Mouse (Mus musculus) MEL (cell line): Measurements from ENCODE around the gene Slc12a8. TPM values are rescaled to one million over a fixed set of nuclear protein-coding genes. Genes with fewer than 3 reads are reported as not detected.

Source experiments
- DNase-seq: peaks from one replicate; pipeline ENCODE4 v3.0.0; 2011; ENCODE audit warnings: low read depth, low spot score
- H3K27ac ChIP-seq: 2 replicates; pipeline ENCODE4 v1.5.1; 2012; ENCODE audit warnings: low read depth, mild to moderate bottlenecking, control low read depth, low read length, moderate library complexity; ENCODE audit not compliant: control insufficient read depth
- H3K27me3 ChIP-seq, 2 experiments: fragments of 150-350 bp in 1 of 2; sonication (generic) in 1 of 2; 2 replicates each; pipeline ENCODE4 v1.6.1; 2012; ENCODE audit warnings: low read length in 2 of 2, mild to moderate bottlenecking in 2 of 2, improper control_type of control experiment in 1 of 2, moderate library complexity in 1 of 2; ENCODE audit not compliant: insufficient read depth in 2 of 2, control insufficient read depth in 1 of 2
- H3K36me3 ChIP-seq, 2 experiments: 2 replicates each; pipeline ENCODE4 v1.6.1; 2012 to 2014; ENCODE audit warnings: low read length in 2 of 2, improper control_type of control experiment in 1 of 2, inconsistent platforms in 1 of 2, mild to moderate bottlenecking in 1 of 2; ENCODE audit not compliant: insufficient read depth in 2 of 2, control insufficient read depth in 1 of 2
- H3K4me1 ChIP-seq, 2 experiments: fragments of 150-350 bp in 1 of 2; sonication (generic) in 1 of 2; 2 replicates each; pipeline ENCODE4 v1.6.1; 2012; ENCODE audit warnings: low read length in 2 of 2, improper control_type of control experiment in 1 of 2, mild to moderate bottlenecking in 1 of 2; ENCODE audit not compliant: insufficient read depth in 2 of 2, control insufficient read depth in 1 of 2
- H3K4me3 ChIP-seq, 2 experiments: fragments of 150-350 bp in 1 of 2; sonication (generic) in 1 of 2; 2 replicates each; pipeline ENCODE4 v1.5.1; 2012; ENCODE audit warnings: low read depth in 2 of 2, low read length in 2 of 2, mild to moderate bottlenecking in 2 of 2, moderate library complexity in 2 of 2, control low read depth in 1 of 2, improper control_type of control experiment in 1 of 2; ENCODE audit not compliant: control insufficient read depth in 1 of 2, insufficient read depth in 1 of 2
- H3K79me2 ChIP-seq: 2 replicates; pipeline ENCODE4 v1.6.1; 2012; ENCODE audit warnings: mild to moderate bottlenecking, low read length, moderate library complexity; ENCODE audit not compliant: control insufficient read depth, poor library complexity, insufficient read depth
- H3K9ac ChIP-seq: 2 replicates; pipeline ENCODE4 v1.6.1; 2012; ENCODE audit warnings: low read depth, mild to moderate bottlenecking, control low read depth, low read length, moderate library complexity; ENCODE audit not compliant: control insufficient read depth, poor library complexity, severe bottlenecking
- H3K9me3 ChIP-seq: fragments of 150-350 bp; sonication (generic); replicated peaks from 2 replicates; pipeline ENCODE4 v1.6.1; 2012; ENCODE audit warnings: mild to moderate bottlenecking, low read length, improper control_type of control experiment, moderate library complexity; ENCODE audit not compliant: insufficient read depth
- CHD2 ChIP-seq: IDR thresholded peaks from 2 replicates; pipeline ENCODE4 v1.6.1; 2011; ENCODE audit warnings: low read length, improper control_type of control experiment
- CTCF ChIP-seq, 3 experiments: IDR thresholded peaks in 2 of 3; conservative IDR thresholded peaks in 1 of 3; 2 replicates each; pipeline ENCODE4 v1.5.1; 2011 to 2012; ENCODE audit warnings: low read length in 3 of 3, low read depth in 2 of 3, mild to moderate bottlenecking in 2 of 3, improper control_type of control experiment in 1 of 3, inconsistent platforms in 1 of 3, mixed read lengths in 1 of 3, moderate library complexity in 1 of 3; ENCODE audit not compliant: control insufficient read depth in 1 of 3, insufficient read depth in 1 of 3, poor library complexity in 1 of 3, severe bottlenecking in 1 of 3
- EP300 ChIP-seq, 2 experiments: IDR thresholded peaks; 2 replicates each; pipeline ENCODE4 v1.6.1; 2011; ENCODE audit warnings: improper control_type of control experiment in 2 of 2, low read length in 2 of 2, low read depth in 1 of 2, mild to moderate bottlenecking in 1 of 2
- ETS1 ChIP-seq: IDR thresholded peaks from 2 replicates; pipeline ENCODE4 v1.6.1; 2012; ENCODE audit warnings: low read depth, mild to moderate bottlenecking, inconsistent platforms, low read length, improper control_type of control experiment, moderate library complexity
- MAX ChIP-seq: IDR thresholded peaks from 2 replicates; pipeline ENCODE4 v1.6.1; 2011; ENCODE audit warnings: low read length, improper control_type of control experiment
- MAZ ChIP-seq: IDR thresholded peaks from 2 replicates; pipeline ENCODE4 v1.6.1; 2012; ENCODE audit warnings: low read depth, mild to moderate bottlenecking, inconsistent platforms, low read length, improper control_type of control experiment
- MXI1 ChIP-seq: IDR thresholded peaks from 2 replicates; pipeline ENCODE4 v1.6.1; 2011; ENCODE audit warnings: mild to moderate bottlenecking, low read depth, low read length, improper control_type of control experiment
- MYB ChIP-seq: IDR thresholded peaks from 2 replicates; pipeline ENCODE4 v1.6.1; 2011; ENCODE audit warnings: mild to moderate bottlenecking, low read depth, low read length, improper control_type of control experiment
- MYC ChIP-seq: IDR thresholded peaks from 2 replicates; pipeline ENCODE4 v1.6.1; 2011; ENCODE audit warnings: low read depth, mild to moderate bottlenecking, low read length, improper control_type of control experiment, moderate library complexity
- NRF1 ChIP-seq: IDR thresholded peaks from 2 replicates; pipeline ENCODE4 v1.6.1; 2014; ENCODE audit warnings: low read depth, mild to moderate bottlenecking, inconsistent platforms, low read length, improper control_type of control experiment, moderate library complexity; ENCODE audit not compliant: poor library complexity, insufficient read depth, severe bottlenecking
- POLR2A ChIP-seq, 2 experiments: IDR thresholded peaks; 2 replicates each; pipeline ENCODE4 v1.6.1; 2011 to 2012; ENCODE audit warnings: low read length in 2 of 2, mild to moderate bottlenecking in 2 of 2, control low read depth in 1 of 2, improper control_type of control experiment in 1 of 2, low read depth in 1 of 2, moderate library complexity in 1 of 2; ENCODE audit not compliant: control insufficient read depth in 1 of 2, insufficient read depth in 1 of 2, poor library complexity in 1 of 2
- POLR2AphosphoS2 ChIP-seq: IDR thresholded peaks from 2 replicates; pipeline ENCODE4 v1.6.1; 2011; ENCODE audit warnings: low read length, improper control_type of control experiment
- POLR2AphosphoS5 ChIP-seq: IDR thresholded peaks from 2 replicates; pipeline ENCODE4 v1.6.1; 2012; ENCODE audit warnings: low read depth, borderline replicate concordance, mild to moderate bottlenecking, inconsistent platforms, low read length, moderate library complexity, mixed read lengths
- RAD21 ChIP-seq: IDR thresholded peaks from 2 replicates; pipeline ENCODE4 v1.6.1; 2011; ENCODE audit warnings: mild to moderate bottlenecking, low read depth, low read length, improper control_type of control experiment
- SIN3A ChIP-seq: IDR thresholded peaks from 2 replicates; pipeline ENCODE4 v1.6.1; 2012; ENCODE audit warnings: low read length, improper control_type of control experiment, inconsistent platforms
- SMC3 ChIP-seq: IDR thresholded peaks from 2 replicates; pipeline ENCODE4 v1.6.1; 2011; ENCODE audit warnings: low read depth, low read length, improper control_type of control experiment
- TAL1 ChIP-seq: IDR thresholded peaks from 2 replicates; pipeline ENCODE4 v1.6.1; 2012; ENCODE audit warnings: mild to moderate bottlenecking, inconsistent platforms, low read length, moderate library complexity, mixed read lengths
- TCF12 ChIP-seq: IDR thresholded peaks from 2 replicates; pipeline ENCODE4 v1.6.1; 2014; ENCODE audit warnings: low read depth, mild to moderate bottlenecking, inconsistent platforms, low read length, improper control_type of control experiment, moderate library complexity
- UBTF ChIP-seq: IDR thresholded peaks from 2 replicates; pipeline ENCODE4 v1.6.1; 2012; ENCODE audit warnings: low read depth, mild to moderate bottlenecking, inconsistent platforms, low read length, improper control_type of control experiment, moderate library complexity, borderline replicate concordance; ENCODE audit not compliant: insufficient read depth
- ZC3H11A ChIP-seq: IDR thresholded peaks from 2 replicates; pipeline ENCODE4 v1.6.1; 2012; ENCODE audit warnings: low read depth, mild to moderate bottlenecking, inconsistent platforms, low read length, improper control_type of control experiment
- ZMIZ1 ChIP-seq: IDR thresholded peaks from 2 replicates; pipeline ENCODE4 v1.6.1; 2012; ENCODE audit warnings: low read depth, mild to moderate bottlenecking, inconsistent platforms, low read length, improper control_type of control experiment, moderate library complexity
- ZNF384 ChIP-seq: IDR thresholded peaks from 2 replicates; pipeline ENCODE4 v1.6.1; 2012; ENCODE audit warnings: low read depth, mild to moderate bottlenecking, inconsistent platforms, low read length, improper control_type of control experiment
- polyA plus RNA-seq, 2 experiments: library from polyadenylated mRNA; stranded (reverse) in 1 of 2; unstranded in 1 of 2; fragments of >175 nt in 1 of 2; fragments of >200 nt in 1 of 2; gene quantifications; 2 replicates each; pipeline versions ENCODE4 v1.2.1 to v1.2.4; 2012; ENCODE audit warnings: low replicate concordance in 2 of 2, low read depth in 1 of 2; ENCODE audit not compliant: insufficient read length in 2 of 2, insufficient read depth in 1 of 2, missing spikeins in 1 of 2
- total RNA-seq: library from RNA; depleted of rRNA; stranded (reverse); fragments of 300-350 nt; gene quantifications from 2 replicates; pipeline ENCODE4 v1.2.3, GENCODE M21; 2012

Gene Slc12a8
- total and polyA plus RNA-seq, 3 experiments: 0.29 TPM; not detected in 2

- no peak overlapping the region for H3K27ac ChIP-seq
- no peaks in the 10 kb centered on the region for H3K9me3 ChIP-seq
- no peak for TF ChIP-seq NRF1
- no peak for TF ChIP-seq MYC
- TF ChIP-seq ZC3H11A: no peak
- no peak for TF ChIP-seq UBTF
- no peak for TF ChIP-seq CTCF (IDR thresholded peaks at IDR 0.05 in 2 of 3, conservative IDR thresholded peaks at IDR 0.05 in 1 of 3; ENCODE audit: control insufficient read depth in 1 of 3, insufficient read depth in 1 of 3, low read depth in 2 of 3, low read length in 3 of 3, poor library complexity in 1 of 3, severe bottlenecking in 1 of 3)
- TF ChIP-seq ETS1: no peak
- no peak for TF ChIP-seq ZMIZ1
- no peak for TF ChIP-seq MYB
- TF ChIP-seq POLR2AphosphoS2: no peak
- no peak for TF ChIP-seq TCF12
- TF ChIP-seq, all 39 proteins: peak for 0
- Histone ChIP-seq H3K4me3 (no peak overlapping the region), H3K79me2 (no peaks in the 10 kb centered on the region), H3K4me1 (no peaks in the 10 kb centered on the region), H3K36me3 (peaks cover 0 to 6% of the 10 kb centered on the region in 2 experiments; a peak in 2 of 4 replicates), H3K9ac (no peak overlapping the region), H3K27me3 (peaks cover 0 to 5% of the 10 kb centered on the region in 2 experiments; a peak in 3 of 4 replicates)
- DNase-seq: no peak
These were observed 143.0 kb downstream of the Slc12a8 start for GRCm38 (mm10) chr16:33660125-33660524.

- peaks cover 0 to 5% of the 10 kb centered on the region in 2 experiments; a peak in 3 of 4 replicates for H3K27me3 ChIP-seq
- H3K4me3 ChIP-seq: no peak overlapping the region
- no peak for DNase-seq
- H3K36me3 ChIP-seq: peaks cover 0 to 2% of the 10 kb centered on the region in 2 experiments; a peak in 2 of 4 replicates
- no peaks in the 10 kb centered on the region; a peak in 2 of 4 replicates for H3K4me1 ChIP-seq
- no peak overlapping the region for H3K9ac ChIP-seq
- TF ChIP-seq POLR2AphosphoS5 (no peak), EP300 (IDR thresholded peaks at IDR 0.05; ENCODE audit: low read depth in 1 of 2, low read length in 2 of 2) (no peak), MAX (no peak), SMC3 (no peak), POLR2A (IDR thresholded peaks at IDR 0.05; ENCODE audit: control insufficient read depth in 1 of 2, insufficient read depth in 1 of 2, low read depth in 1 of 2, low read length in 2 of 2, poor library complexity in 1 of 2) (no peak), CHD2 (no peak), TAL1 (no peak), MXI1 (no peak), MAZ (no peak), NRF1 (no peak), ZNF384 (no peak), ZMIZ1 (no peak), RAD21 (no peak), SIN3A (no peak), TCF12 (no peak)
- H3K27ac ChIP-seq: no peak overlapping the region
- H3K9me3 ChIP-seq: no peaks in the 10 kb centered on the region
- no peaks in the 10 kb centered on the region for H3K79me2 ChIP-seq
These were observed 145.7 kb downstream of the Slc12a8 start for GRCm38 (mm10) chr16:33662841-33663240.
